Mouse (Mus musculus): Measurements from ENCODE around the gene Jade2. TPM values are rescaled to one million over a fixed set of nuclear protein-coding genes. Genes with fewer than 3 reads are reported as not detected.
A peak's percentile ranks its signal among the peaks of the same experiment; 100 is the strongest.

Gene Jade2
- total RNA-seq (2021): 10 to 100 TPM; 16.0 to 16.2 TPM
- long read RNA-seq, experiment 1, partial matches to known transcripts: 1 of 6 reads
- long read RNA-seq, experiment 1, other reads (novel, unspliced or antisense): 5 of 6 reads
- long read RNA-seq, experiment 2, partial matches to known transcripts: 0 of 2 reads
- long read RNA-seq, experiment 2, other reads (novel, unspliced or antisense): 2 of 2 reads

GRCm38 (mm10) chr11:51857081-51857671 is at the start of gene Jade2:
Gene Jade2 (minus strand): TSS chr11:51857653.
- peak; percentile 10 to 33 for DNase-seq (ENCODE audit: low spot score in 2 of 2)

GRCm38 (mm10) chr11:51904224-51904623 is 46.8 kb upstream of the Jade2 start:
- DNase-seq (ENCODE audit: low spot score in 2 of 2): no peak

GRCm38 (mm10) chr11:51899691-51900090 is 42.2 kb upstream of the Jade2 start:
- no peak for DNase-seq (ENCODE audit: low spot score in 2 of 2)

GRCm38 (mm10) chr11:51898326-51899080 is 41.0 kb upstream of the Jade2 start:
- no peak for DNase-seq (ENCODE audit: low spot score in 2 of 2)

GRCm38 (mm10) chr11:51897311-51897710 is 39.9 kb upstream of the Jade2 start:
- DNase-seq (ENCODE audit: low spot score in 2 of 2): no peak

GRCm38 (mm10) chr11:51896012-51896411 is 38.6 kb upstream of the Jade2 start:
- DNase-seq (ENCODE audit: low spot score in 2 of 2): no peak

GRCm38 (mm10) chr11:51885681-51886080 is 28.2 kb upstream of the Jade2 start:
- DNase-seq (ENCODE audit: low spot score in 2 of 2): no peak

GRCm38 (mm10) chr11:51884092-51884491 is 26.6 kb upstream of the Jade2 start:
- DNase-seq (ENCODE audit: low spot score in 2 of 2): no peak

- no peak for DNase-seq (ENCODE audit: low spot score in 2 of 2)
Observed at GRCm38 (mm10) chr11:51883670-51884069, 26.2 kb upstream of the Jade2 start.

- no peak for DNase-seq (ENCODE audit: low spot score in 2 of 2)
Observed at GRCm38 (mm10) chr11:51881776-51882175, 24.3 kb upstream of the Jade2 start.

- DNase-seq (ENCODE audit: low spot score in 2 of 2): no peak
Observed at GRCm38 (mm10) chr11:51881041-51881730, 23.7 kb upstream of the Jade2 start.

- DNase-seq (ENCODE audit: low spot score in 2 of 2): no peak
Observed at GRCm38 (mm10) chr11:51876943-51877344, 19.5 kb upstream of the Jade2 start.

- DNase-seq (ENCODE audit: low spot score in 2 of 2): no peak
Observed at GRCm38 (mm10) chr11:51875792-51876195, 18.3 kb upstream of the Jade2 start.

- no peak for DNase-seq (ENCODE audit: low spot score in 2 of 2)
Observed at GRCm38 (mm10) chr11:51875086-51875485, 17.6 kb upstream of the Jade2 start.

GRCm38 (mm10) chr11:51874266-51875036 is 17.0 kb upstream of the Jade2 start:
- DNase-seq (ENCODE audit: low spot score in 2 of 2): peak in 1 of 2 experiments; percentile 47

GRCm38 (mm10) chr11:51873141-51873540 is 15.7 kb upstream of the Jade2 start:
- DNase-seq (ENCODE audit: low spot score in 2 of 2): no peak

- DNase-seq (ENCODE audit: low spot score in 2 of 2): no peak
Observed at GRCm38 (mm10) chr11:51867261-51867660, 9.8 kb upstream of the Jade2 start.

GRCm38 (mm10) chr11:51866020-51866419 is 8.6 kb upstream of the Jade2 start:
- no peak for DNase-seq (ENCODE audit: low spot score in 2 of 2)

GRCm38 (mm10) chr11:51860666-51861065 is 3.2 kb upstream of the Jade2 start:
- no peak for DNase-seq (ENCODE audit: low spot score in 2 of 2)

GRCm38 (mm10) chr11:51859561-51859960 is 2.1 kb upstream of the Jade2 start:
- DNase-seq (ENCODE audit: low spot score in 2 of 2): no peak

- DNase-seq (ENCODE audit: low spot score in 2 of 2): peak; percentile 45 to 54
Observed at GRCm38 (mm10) chr11:51858528-51859051, 1.1 kb upstream of the Jade2 start.
